Mouse (Mus musculus) monocyte, adult 5-6 weeks (primary cell): ENCODE results near the gene Cdca7l. TPM values are rescaled to one million over a fixed set of nuclear protein-coding genes. Genes with fewer than 3 reads are reported as not detected.
"Not testable (repeated sequence)": the region's sequence is repeated elsewhere in the genome, so short reads cannot be mapped to it uniquely, and the experiment has no call there.

Experiments used
- ATAC-seq: fragments of 153-309, 156-312 bp; replicated peaks from 2 replicates; pipeline ENCODE4 v1.8.0; 2017; ENCODE audit warnings: mild to moderate bottlenecking; ENCODE audit not compliant: low TSS enrichment, insufficient number of reproducible peaks, severe bottlenecking, poor library complexity, low FRiP score
- total RNA-seq: library from RNA; stranded (forward); fragments of 200-1000, 200-491, 200-594 nt; gene quantifications from 3 replicates; pipeline ENCODE4 v1.2.3, GENCODE M21; 2017

Cdca7l gene
- total RNA-seq: 24.7 to 80.2 TPM (median 33.5 TPM) in 3 replicates

DNA sequence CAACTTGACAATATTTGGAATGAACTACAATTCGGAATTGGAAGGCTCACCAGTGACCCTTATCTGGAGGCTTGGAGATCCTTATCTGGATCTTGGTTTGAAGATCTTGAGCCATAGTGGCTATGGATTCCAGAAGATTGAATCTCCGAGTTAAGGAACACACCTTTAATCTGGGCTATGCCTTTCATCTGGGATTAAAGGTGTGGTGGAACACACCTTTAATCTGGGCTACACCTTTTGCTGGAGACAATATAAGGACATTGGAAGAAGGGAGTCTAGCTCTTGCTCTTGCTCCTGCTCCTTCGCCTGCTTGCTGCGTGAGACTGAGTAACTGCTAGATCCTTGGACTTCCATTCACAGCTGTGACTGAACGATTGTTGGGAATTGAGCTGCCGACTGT lies at the start of gene Cdca7l:
TSS of gene Cdca7l (plus strand) at position 301 of the 400 bp plus-strand sequence.
- ATAC-seq: not testable (repeated sequence)

DNA sequence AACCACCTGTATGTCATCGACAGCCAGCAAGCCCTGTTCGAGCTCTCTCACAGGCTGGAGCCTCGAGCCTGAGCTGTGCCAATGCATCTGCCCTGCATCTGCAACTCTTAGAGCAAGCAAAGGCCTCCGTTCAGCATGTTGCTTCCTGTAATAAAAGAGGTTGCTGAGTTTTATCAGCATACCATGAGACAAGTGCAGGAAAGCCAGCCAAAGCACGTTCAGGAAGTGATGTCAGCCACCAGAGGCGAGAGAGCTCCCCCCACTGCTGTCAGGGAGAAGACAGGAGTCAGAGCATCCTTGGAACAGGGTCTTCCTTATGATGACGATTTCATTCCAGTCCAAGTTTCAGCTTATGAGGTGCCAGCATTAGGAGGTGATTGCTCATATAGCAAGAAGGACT lies 48.1 kb upstream of the Cdca7l start:
- no peak for ATAC-seq

DNA sequence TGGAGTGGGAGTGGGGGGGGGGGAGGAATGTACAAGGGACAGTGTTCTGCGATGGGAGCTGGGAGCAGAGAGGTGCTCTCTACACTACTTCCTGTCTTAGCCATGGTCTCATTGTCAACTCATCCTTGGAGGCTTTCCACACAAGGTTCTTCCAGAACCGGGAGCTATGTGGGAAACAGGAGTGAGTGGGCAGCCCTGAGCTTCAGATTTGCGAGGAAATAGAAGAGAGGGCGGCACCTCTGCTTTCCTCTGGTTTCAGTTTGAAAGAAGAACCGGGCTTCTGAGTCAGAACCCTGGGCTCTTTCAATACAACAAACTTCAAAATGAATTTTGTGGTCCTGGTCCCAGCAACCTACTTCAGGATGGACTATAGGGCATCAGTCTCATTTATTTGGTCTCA lies 43.7 kb upstream of the Cdca7l start:
- no peak for ATAC-seq

DNA sequence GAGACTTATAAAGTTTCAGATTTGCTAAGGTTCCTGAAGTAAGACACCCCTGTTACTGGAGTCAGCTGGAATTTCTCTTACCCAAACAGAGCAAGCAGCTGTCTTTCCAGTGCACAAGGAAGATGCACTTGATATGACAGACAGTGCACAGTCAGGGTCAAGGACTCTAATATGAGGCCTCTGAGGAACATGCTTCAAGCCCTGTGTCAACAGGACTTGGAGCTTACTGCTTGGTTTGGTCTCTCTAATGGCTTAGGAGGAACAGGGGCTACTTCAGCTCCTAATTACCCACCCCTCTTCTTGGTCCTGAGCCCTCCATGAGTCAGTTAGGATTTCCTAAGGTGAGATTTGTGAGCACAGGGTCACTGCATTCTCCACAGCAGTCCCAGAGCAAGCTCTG lies 43.2 kb upstream of the Cdca7l start:
- no peak for ATAC-seq

DNA sequence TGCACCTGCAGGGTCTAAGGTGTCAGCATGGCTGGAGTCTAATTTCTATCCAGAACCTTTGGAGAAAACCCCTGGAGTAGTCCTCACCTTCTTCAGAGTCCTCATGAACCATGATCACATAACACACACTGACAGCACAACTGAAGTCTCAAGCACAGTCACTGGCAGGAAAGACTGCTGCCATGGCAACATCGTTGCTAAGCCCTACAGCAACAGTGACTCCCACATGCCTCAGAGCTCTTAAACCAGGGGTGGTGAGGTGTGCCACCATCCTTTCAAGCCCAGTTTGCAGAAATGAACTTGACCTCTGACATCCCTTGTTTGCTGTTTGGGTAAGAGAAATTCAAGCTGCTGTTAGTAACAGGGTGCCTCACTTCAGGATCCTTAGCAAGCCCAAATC lies 42.4 kb upstream of the Cdca7l start:
- ATAC-seq: no peak

DNA sequence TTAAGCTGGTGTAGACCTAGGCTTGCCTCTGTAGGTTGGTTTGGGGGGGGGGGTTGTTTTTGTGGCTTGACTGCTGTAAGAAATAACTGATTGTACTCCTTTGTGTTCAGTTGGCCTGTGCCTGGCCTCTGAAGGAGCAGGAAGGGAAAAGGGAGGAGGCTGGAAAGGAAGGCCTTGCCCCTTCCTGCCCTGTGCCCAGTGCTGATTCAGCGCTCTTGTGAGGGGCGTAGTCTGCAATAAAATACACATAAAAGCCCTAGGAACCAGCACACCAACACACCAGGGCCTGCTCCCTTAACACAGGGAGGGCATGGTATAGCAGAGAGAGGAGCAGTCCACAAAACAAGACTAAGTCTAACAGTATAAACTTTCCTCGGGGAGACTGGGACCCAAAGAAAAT lies 40.8 kb upstream of the Cdca7l start:
- ATAC-seq: no peak

DNA sequence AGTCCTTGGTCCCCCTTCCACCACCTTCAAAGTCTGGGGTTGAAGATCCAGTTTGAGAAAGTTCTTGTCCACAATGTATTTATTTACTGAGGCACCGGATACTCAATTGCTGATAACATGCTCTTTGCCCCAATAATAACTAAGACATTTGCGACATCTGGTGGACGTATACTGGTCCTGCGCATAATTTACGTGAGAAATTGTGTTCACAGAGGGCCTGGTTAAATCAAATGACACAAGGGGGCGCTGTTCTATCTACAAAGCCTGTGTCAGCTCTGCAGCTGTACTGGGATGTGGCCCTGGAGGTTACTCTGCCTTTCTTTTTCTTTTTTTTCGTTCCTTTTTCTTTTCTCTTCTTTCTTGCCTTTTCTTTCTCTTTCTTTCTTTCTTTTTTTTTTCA lies 39.2 kb upstream of the Cdca7l start:
- ATAC-seq: peak; percentile 74

DNA sequence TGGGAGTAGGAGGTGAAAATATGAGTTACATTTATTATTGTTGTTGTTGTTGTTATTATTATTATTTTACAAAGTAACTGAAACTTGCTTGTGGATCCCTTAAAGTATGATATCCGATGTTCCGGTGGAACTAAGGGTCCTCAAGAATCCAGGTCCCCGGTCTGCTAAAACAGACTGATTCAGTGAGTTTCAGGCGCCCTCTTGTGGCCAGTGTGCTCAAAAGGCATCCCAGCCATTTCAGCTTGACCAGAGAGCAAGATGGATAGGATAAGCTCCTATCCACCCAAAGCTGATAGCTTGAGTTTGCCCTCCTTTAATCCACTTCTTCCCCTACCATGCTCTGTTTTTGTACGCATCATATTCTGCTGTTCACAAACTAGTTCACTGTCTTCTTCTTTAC lies 35.0 kb upstream of the Cdca7l start:
- ATAC-seq: no peak

DNA sequence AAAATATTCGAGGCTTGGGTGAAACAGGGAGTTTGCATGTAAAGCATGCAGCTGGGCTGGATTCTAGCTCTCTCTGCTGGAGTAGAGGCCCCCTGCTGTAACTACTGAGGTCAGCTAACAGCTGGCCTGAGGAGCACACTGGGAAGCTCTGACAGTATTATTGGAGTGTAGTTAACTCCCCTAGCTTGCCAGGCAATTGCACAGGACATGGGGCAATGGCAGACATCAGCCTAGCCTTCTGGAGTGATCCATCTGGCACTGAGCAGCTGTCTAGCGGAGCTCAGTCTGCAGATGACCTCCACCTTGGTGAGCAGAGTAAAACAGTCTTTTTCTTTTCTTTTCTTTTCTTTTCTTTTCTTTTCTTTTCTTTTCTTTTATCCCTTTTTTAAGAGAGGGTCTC lies 33.9 kb upstream of the Cdca7l start:
- ATAC-seq: no peak

DNA sequence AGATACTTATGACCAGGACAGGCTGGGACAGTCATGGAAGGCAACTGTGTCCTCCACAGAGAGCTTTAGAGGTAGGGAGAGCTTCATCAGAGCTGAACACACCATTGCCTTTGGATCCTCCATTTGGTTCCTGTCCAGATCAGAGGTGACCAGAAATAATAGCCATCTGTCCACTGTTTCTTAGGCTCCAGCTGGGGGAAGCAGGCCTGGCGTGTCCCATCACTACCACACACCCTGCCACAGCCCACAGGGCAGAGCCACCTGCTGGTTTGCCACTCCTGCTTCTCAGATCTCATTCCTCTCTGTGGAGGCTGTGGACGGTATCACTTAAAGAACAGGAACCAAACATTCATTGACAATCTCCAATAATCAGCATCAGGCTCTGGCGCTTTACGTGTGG lies 32.9 kb upstream of the Cdca7l start:
- ATAC-seq: no peak

DNA sequence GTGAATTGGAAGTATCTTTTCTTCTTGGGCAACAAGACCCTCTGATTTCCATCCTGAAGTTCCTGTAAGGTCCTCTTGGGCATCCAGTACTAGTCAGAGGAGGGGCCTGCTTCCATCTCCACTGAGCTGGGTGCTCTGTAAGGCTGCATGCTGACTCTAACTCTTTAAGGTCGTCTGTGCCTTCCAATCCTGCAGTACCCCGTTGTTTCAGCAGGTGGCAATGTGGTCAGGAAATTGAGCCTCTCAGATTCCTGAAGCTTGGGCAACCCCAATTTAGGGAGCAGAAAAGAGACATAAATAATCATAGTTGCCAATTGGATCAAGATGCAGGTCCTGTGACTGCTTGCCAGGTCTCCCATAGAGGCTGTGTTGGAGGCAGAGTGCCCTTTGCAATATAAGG lies 31.5 kb upstream of the Cdca7l start:
- peak; percentile 47; the same call in 1 of the 2 replicates for ATAC-seq

DNA sequence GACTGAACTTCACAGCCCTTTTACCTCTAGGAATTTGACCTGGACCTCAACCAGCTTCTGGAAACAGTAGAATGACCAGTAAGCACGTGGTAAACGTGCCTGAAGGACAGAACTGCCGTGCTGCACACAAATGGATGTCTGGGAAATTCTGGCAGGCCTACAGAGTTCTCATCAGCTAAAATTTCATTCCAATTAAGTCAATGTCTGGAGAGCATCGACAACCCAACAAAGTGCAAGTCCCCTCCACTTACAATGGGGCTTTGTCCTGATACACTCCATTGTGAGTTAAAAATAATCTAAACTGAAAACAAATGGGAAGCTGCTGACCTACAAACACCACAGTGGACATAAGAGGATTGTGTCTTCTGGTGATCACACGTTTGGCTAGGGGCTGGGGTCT lies 27.2 kb upstream of the Cdca7l start:
- no peak for ATAC-seq

DNA sequence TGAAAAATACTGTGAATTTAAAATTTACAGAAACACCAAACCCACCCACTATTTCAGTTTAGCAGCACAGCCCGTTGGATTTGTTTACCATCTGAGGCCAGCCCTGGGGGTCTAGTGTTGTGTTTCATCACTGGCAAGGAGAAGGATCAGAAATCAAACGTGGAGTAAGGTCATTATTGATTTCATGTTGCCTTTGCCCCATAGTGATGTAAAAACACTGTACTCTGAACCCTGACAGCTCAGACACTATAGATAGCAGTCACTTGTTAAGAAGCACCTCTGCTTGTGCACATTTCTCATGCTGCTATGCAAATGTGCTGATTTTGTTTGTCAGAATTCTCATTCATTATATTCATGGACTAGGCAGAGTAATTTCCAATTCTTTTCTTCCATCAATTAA lies 22.7 kb upstream of the Cdca7l start:
- ATAC-seq: no peak

DNA sequence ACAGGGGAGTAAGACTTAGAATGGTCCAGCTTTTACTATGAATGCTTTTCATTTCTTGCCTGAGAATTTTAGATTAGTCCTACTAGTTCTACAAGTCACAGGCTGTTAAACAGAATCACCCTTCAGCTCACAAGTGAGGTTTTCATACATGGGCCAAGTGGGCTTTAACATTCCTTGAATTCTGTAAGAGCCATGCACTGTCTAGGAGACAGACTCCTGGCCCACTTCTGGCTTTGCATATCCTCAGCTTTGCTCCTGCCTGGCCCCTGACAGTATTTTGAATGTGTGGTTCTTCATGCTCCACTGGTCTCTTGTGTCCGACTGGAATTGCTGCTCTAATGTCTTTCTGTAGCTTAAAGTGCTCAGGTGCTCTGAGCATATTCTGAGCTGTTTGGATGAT lies 20.7 kb upstream of the Cdca7l start:
- ATAC-seq: no peak

DNA sequence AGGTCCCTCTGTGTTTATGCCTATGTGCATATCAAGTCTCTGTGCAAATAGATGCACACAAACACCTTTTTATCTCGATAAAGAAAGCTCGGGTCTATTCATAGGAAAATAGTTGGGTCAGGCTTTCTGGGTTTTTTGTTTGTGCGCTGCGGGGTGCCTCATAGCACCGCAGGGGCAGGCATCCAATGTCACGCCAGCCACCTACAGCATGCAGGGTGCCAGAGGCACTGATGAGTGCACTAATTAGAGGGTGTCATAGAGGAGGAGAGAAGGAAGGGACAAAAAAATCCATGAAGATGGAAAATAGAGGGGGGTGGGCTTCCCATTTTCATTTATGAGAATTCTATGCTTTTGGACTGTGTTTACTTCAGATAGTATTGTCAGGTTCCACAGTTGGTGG lies 17.5 kb upstream of the Cdca7l start:
- no peak for ATAC-seq

DNA sequence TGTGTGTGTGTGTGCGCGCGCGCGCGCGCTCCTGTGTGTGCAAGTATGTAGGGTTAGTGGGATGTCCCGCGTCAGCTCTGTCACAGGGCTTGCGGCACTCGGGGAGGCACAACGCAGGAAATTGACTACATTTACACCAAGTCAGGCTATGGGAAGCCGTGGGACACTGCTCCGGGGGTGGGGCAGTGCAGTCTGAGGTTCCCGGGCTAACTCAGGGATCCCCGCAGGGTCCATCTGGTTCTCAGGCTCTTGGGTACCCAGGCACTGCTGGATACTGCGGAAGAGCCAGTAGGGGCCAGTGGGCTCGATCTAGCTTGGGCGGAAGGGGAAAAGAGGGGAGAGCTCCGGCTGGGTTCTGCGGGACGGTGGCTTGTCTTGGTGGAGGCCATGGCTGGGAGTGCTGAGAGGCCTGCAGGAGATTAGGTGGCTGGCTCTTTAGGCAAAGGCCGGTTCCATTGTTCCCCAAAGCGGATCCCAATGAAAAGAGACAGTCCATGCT lies 15.5 kb upstream of the Cdca7l start:
- ATAC-seq: no peak

DNA sequence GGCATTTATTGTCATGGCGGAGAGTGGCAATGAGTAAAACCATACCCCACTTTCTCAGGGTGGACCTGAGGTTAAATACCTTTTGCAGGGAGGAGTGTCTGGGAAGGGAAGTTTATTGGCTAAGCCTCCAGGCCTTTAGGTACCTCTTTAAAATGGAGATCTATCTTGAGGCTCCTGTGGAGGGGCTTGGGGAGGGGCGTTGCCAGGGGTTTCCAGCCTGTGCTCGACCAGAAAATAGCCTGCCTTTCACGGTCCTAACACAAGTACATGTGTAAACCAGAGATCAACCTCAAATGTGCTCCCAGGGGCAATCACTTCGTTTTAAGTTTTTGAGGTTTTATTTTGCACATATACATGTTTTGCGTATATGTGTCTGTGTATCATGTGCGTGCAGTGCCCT lies 15.1 kb upstream of the Cdca7l start:
- no peak for ATAC-seq

DNA sequence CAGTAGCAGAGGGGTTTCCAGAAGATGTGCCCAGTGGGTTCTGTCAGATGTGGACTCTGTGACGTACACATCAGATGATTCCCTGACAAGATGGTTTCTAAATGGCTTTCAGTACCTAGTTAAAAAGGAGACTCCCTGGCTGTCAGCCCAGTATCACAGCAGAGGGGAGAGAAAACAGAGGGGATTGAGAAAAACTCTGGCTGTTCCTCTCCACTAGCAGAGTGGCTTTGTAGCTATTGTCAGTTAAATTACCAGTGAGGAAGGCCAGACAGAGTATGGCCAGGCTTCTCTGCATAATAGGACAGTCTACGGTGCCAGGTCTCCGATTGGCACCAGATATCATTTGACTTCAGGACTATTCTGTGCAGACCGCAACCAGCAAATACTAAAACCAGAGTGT lies 8.8 kb upstream of the Cdca7l start:
- ATAC-seq: no peak

DNA sequence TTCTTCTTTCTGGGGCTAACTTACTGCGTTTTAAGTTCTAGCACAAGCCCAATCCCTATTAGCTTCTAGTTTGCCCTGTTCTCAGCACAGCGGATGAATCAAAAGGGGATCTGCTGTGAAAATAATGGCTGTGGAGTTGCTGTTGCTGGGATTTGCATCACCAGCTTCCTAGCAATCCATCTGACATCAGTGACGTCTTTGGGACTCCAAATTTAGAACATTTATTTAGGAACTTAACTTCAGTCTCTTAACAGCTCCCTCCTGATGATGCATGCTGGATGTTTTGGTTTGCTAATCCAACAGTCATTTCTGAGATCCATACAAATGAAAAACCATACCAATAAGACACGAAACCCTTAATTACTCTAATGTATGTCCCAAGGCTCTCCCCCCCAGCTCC lies 1.5 kb downstream of the Cdca7l start:
- ATAC-seq: no peak

DNA sequence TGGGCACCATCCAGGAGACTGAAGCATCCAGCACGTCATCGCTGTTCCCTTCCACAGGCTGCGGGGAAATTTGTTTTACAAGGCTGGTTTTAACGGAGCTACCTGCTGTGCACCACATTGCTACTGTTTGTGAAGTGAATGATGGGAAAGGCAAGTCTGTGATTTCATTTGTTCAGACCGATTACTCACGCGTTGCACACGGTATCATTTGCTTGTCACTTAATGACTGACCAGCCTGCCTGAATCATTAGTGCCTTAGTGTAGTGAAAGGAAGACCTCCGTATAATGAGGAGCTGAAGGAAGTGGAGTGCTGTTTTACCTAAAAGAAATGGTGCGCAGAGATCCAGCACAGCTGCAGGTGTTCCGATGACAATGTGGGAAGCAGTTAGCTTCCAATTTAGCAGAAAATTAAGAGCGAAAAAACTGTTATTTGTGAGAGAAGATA lies 1.9 kb downstream of the Cdca7l start:
- ATAC-seq: no peak

DNA sequence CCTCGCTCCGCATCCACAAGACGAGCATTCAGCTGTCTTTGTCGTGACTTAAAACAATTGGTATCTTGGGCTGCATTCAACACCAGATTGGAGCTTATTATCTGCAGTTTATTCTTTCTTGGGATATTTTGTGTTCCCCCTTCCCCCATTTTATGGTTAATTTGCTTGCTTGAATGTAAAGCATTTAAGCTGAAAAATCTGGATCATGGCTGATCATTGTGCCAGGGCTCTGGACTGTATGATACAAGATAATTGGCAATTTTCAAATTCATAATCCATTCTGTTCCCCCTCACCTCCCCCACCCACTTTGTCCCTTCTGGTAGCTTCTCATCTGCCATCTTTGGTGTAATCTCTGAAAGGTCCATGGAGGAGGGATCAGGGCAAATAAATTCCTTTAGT lies 2.4 kb downstream of the Cdca7l start:
- ATAC-seq: no peak
